ENCODE assay signal across 17 mouse cellular contexts in the genomic region with DNA sequence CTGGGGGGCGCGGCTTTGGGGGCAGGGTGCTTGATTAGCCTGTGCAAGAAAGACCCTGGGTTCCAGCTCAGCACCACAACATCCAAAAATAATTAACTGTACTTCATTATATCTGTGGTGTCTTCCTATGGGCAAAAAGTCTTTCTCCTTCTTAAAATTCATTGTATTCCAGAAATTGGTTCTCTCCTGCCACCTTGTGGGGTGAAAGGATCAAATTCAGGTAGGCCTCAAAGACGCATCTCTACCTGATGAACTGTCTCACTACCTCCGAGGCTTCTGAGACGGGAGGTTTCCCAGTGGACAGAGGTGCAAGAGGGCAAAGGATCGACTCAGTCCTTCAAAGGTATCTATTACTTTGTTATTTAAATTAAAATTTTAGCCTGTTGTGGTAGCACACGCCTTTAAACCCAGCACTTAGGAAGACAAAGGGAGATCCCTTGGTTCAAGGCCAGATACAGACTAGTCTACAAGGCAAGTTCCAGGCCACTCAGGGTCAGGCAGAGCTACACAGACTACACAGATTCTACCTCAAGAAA. TPM values are rescaled to one million over a fixed set of nuclear protein-coding genes. Genes with fewer than 3 reads are reported as not detected.
A peak's percentile ranks its signal among the peaks of the same experiment; 100 is the strongest.
DNase-seq lines count a peak whose midpoint lies in the region; ATAC-seq and TF ChIP-seq lines count a peak whose summit lies in the region.
"Had no signal": no experiment of that assay in that cellular context is flagged by ENCODE, and none has a peak within 500 bp of the region (broad histone marks: within the 10 kb centered on the region; RNA-seq: fewer than 3 reads in every experiment).

No protein-coding gene starts in this region.

- peaks cover 47% of the 10 kb centered on the region for H3K36me3 ChIP-seq in limb, embryonic 13.5 days
- H3K36me3 ChIP-seq in limb, embryonic 10.5 days = peaks cover 67% of the 10 kb centered on the region
- H3K36me3 ChIP-seq in MEL (ENCODE audit: control insufficient read depth in 1 of 2, insufficient read depth in 2 of 2, low read length in 2 of 2) = 0 out of 4 replicates have a peak, but pooled peaks cover 0 to 3% of the 10 kb centered on the region in 2 experiments
- H3K36me3 ChIP-seq in midbrain, embryonic 15.5 days (replicated peaks) = no peaks in the 10 kb centered on the region; the same call in 1 of the 2 replicates

- TF ChIP-seq CTCF in gastrocnemius, adult 2 months (IDR thresholded peaks at IDR 0.05) = peak; percentile 35; the same call in 1 of the 2 replicates
- TF ChIP-seq CTCF in MEL (IDR thresholded peaks at IDR 0.05 in 2 of 3, conservative IDR thresholded peaks at IDR 0.05 in 1 of 3; ENCODE audit: control insufficient read depth in 1 of 3, insufficient read depth in 1 of 3, low read depth in 2 of 3, low read length in 3 of 3, poor library complexity in 1 of 3, severe bottlenecking in 1 of 3) = peak in 1 of 3 experiments; percentile 26; a peak in 2 of 6 replicates

- H3K4me3 ChIP-seq in gastrocnemius, adult 2 months = no peak overlapping the region
- H3K4me3 ChIP-seq in limb, embryonic 13.5 days = no peak overlapping the region
- H3K4me3 ChIP-seq in limb, embryonic 10.5 days = no peak overlapping the region
- H3K4me3 ChIP-seq in MEL (ENCODE audit: control insufficient read depth in 1 of 2, insufficient read depth in 1 of 2, low read depth in 2 of 2, low read length in 2 of 2) = no peak overlapping the region
- 0 out of 2 replicates have a peak overlapping the region, but pooled peaks have one; percentile 6 for H3K4me3 ChIP-seq in midbrain, embryonic 15.5 days
- H3K4me3 ChIP-seq: liver, embryonic 15.5 days had no signal

- no peak for TF ChIP-seq POLR2A in MEL (IDR thresholded peaks at IDR 0.05; ENCODE audit: control insufficient read depth in 1 of 2, insufficient read depth in 1 of 2, low read depth in 1 of 2, low read length in 2 of 2, poor library complexity in 1 of 2)

- ATAC-seq in limb, embryonic 13.5 days (ENCODE audit: low FRiP score, low read depth) = no peak
- ATAC-seq in midbrain, embryonic 15.5 days (replicated peaks) = no peak
- ATAC-seq: forebrain, embryonic 14.5 days had no signal

- H3K9ac ChIP-seq in limb, embryonic 13.5 days = 0 out of 2 replicates have a peak overlapping the region, but pooled peaks have one; percentile 25
- H3K9ac ChIP-seq in MEL (ENCODE audit: control insufficient read depth, low read depth, low read length, poor library complexity, severe bottlenecking) = no peak overlapping the region
- no peak overlapping the region for H3K9ac ChIP-seq in midbrain, embryonic 15.5 days
- H3K9ac ChIP-seq: liver, embryonic 15.5 days had no signal

- no peak overlapping the region for H3K4me2 ChIP-seq in limb, embryonic 13.5 days (replicated peaks)
- peak overlapping the region; percentile 84 for H3K4me2 ChIP-seq in midbrain, embryonic 15.5 days
- H3K4me2 ChIP-seq: liver, embryonic 15.5 days had no signal

- no peaks in the 10 kb centered on the region for H3K27me3 ChIP-seq in limb, embryonic 13.5 days
- no peaks in the 10 kb centered on the region for H3K27me3 ChIP-seq in limb, embryonic 10.5 days (ENCODE audit: low read depth, poor library complexity, severe bottlenecking)
- no peaks in the 10 kb centered on the region for H3K27me3 ChIP-seq in MEL (ENCODE audit: control insufficient read depth in 1 of 2, insufficient read depth in 2 of 2, low read length in 2 of 2)
- H3K27me3 ChIP-seq in midbrain, embryonic 15.5 days (replicated peaks) = no peaks in the 10 kb centered on the region
- H3K27me3 ChIP-seq: liver, embryonic 15.5 days had no signal

- no peaks in the 10 kb centered on the region for H3K9me3 ChIP-seq in limb, embryonic 13.5 days
- H3K9me3 ChIP-seq in limb, embryonic 10.5 days (replicated peaks) = no peaks in the 10 kb centered on the region
- H3K9me3 ChIP-seq in MEL (replicated peaks; ENCODE audit: insufficient read depth, low read length) = no peaks in the 10 kb centered on the region
- H3K9me3 ChIP-seq in midbrain, embryonic 15.5 days = no peaks in the 10 kb centered on the region
- H3K9me3 ChIP-seq: liver, embryonic 15.5 days had no signal

- H3K79me2 ChIP-seq in MEL (ENCODE audit: control insufficient read depth, insufficient read depth, low read length, poor library complexity) = peaks cover 39% of the 10 kb centered on the region

- H3K4me1 ChIP-seq in limb, embryonic 13.5 days = peaks cover 40% of the 10 kb centered on the region
- H3K4me1 ChIP-seq in limb, embryonic 10.5 days = peaks cover 22% of the 10 kb centered on the region
- H3K4me1 ChIP-seq in MEL (ENCODE audit: control insufficient read depth in 1 of 2, insufficient read depth in 2 of 2, low read length in 2 of 2) = peaks cover 3 to 7% of the 10 kb centered on the region in 2 experiments; a peak in 2 of 4 replicates
- peaks cover 73% of the 10 kb centered on the region for H3K4me1 ChIP-seq in midbrain, embryonic 15.5 days

- DNase-seq in gastrocnemius, adult 2 months = peak; percentile 9
- no peak for DNase-seq in gastrocnemius, postnatal 4 days (ENCODE audit: low spot score in 2 of 2)
- no peak for DNase-seq in limb, embryonic 10.5 days (ENCODE audit: low spot score)
- no peak for DNase-seq in MEL (ENCODE audit: low read depth, low spot score)
- no peak for DNase-seq in left cerebral cortex, postnatal 4 days
- DNase-seq in lung, postnatal 25 days (ENCODE audit: low spot score) = no peak
- DNase-seq: cerebellum, adult 9-10 months; gastrocnemius, postnatal 25 days; heart, postnatal 14 days; kidney, postnatal 10 days had no signal

- 86% methylated on average over 7 of the region's 7 CpGs for WGBS in limb, embryonic 13.5 days
- 89% methylated on average over 7 of the region's 7 CpGs for WGBS in limb, embryonic 10.5 days
- 74% methylated on average over 7 of the region's 7 CpGs for WGBS in midbrain, embryonic 15.5 days

- TF ChIP-seq EP300 in MEL (IDR thresholded peaks at IDR 0.05; ENCODE audit: low read depth in 1 of 2, low read length in 2 of 2) = no peak

- peak; percentile 8 for TF ChIP-seq RAD21 in MEL (IDR thresholded peaks at IDR 0.05; ENCODE audit: low read depth, low read length)

- H3K27ac ChIP-seq in gastrocnemius, adult 2 months = no peak overlapping the region
- no peak overlapping the region for H3K27ac ChIP-seq in limb, embryonic 13.5 days
- no peak overlapping the region for H3K27ac ChIP-seq in limb, embryonic 10.5 days
- no peak overlapping the region for H3K27ac ChIP-seq in MEL (ENCODE audit: control insufficient read depth, low read depth, low read length)
- H3K27ac ChIP-seq in midbrain, embryonic 15.5 days = no peak overlapping the region
- H3K27ac ChIP-seq: liver, embryonic 15.5 days had no signal

- intact Hi-C loops in gastrocnemius, adult 2 months (cut with DNase I) = no loop called here
- intact Hi-C loops in left cerebral cortex, postnatal 4 days (cut with DNase I) = no loop called here

TF ChIP-seq in MEL, 35 proteins besides CTCF, POLR2A, EP300 and RAD21 (continues in another document):
- TF ChIP-seq JUND (IDR thresholded peaks at IDR 0.05; ENCODE audit: low read depth, low read length) (no peak), GABPA (IDR thresholded peaks at IDR 0.05; ENCODE audit: low read depth, low read length) (no peak), ETS1 (IDR thresholded peaks at IDR 0.05; ENCODE audit: low read depth, low read length) (no peak), HCFC1 (IDR thresholded peaks at IDR 0.05; ENCODE audit: low read depth, low read length) (no peak)

RNA-seq across cellular contexts. Expression of a gene that starts 17.2 kb away (rescaled TPM):
- total RNA-seq in gastrocnemius, adult 2 months (2021) = 100 to 1,000 TPM; 416 to 566 TPM
- total RNA-seq in gastrocnemius, postnatal 4 days (2021) = 100 to 1,000 TPM; 276 to 303 TPM
- 578 and 605 TPM in 2 replicates for polyA plus RNA-seq in limb, embryonic 13.5 days (2015; fragmentation: Nextera tagmentation; extraction: Ambion mirVana)
- polyA plus RNA-seq in limb, embryonic 10.5 days (2016; fragmentation: Nextera tagmentation; extraction: Ambion mirVana) = 684 and 695 TPM in 2 replicates
- total RNA-seq in MEL (2012; rRNA removed) = 74.2 and 78.0 TPM in 2 replicates
- polyA plus RNA-seq in MEL (2012; ENCODE audit: insufficient read depth in 1 of 2, insufficient read length in 2 of 2, low read depth in 1 of 2, low replicate concordance in 2 of 2, missing spikeins in 1 of 2) = 100 to 1,000 TPM in 1 of 2 experiments, not detected in 1; 229 TPM
- polyA plus RNA-seq in midbrain, embryonic 15.5 days (2015; fragmentation: Nextera tagmentation; extraction: Ambion mirVana) = 1,118 and 1,124 TPM in 2 replicates
- 100 to 1,000 TPM; 610 to 661 TPM for total RNA-seq in left cerebral cortex, postnatal 4 days (2021)

RNA-seq across cellular contexts. Expression of a gene that starts 17.4 kb away (rescaled TPM):
- 10 to 100 TPM in 1 of 2 experiments, 1 to 10 TPM in 1; 3.6 to 11.8 TPM for total RNA-seq in gastrocnemius, adult 2 months (2021)
- 10 to 100 TPM; 17.7 to 20.6 TPM for total RNA-seq in gastrocnemius, postnatal 4 days (2021)
- polyA plus RNA-seq in limb, embryonic 13.5 days (2015; fragmentation: Nextera tagmentation; extraction: Ambion mirVana) = 67.0 and 72.5 TPM in 2 replicates
- polyA plus RNA-seq in limb, embryonic 10.5 days (2016; fragmentation: Nextera tagmentation; extraction: Ambion mirVana) = 78.0 and 89.8 TPM in 2 replicates
- 38.2 and 43.2 TPM in 2 replicates for total RNA-seq in MEL (2012; rRNA removed)
- polyA plus RNA-seq in MEL (2012; ENCODE audit: insufficient read depth in 1 of 2, insufficient read length in 2 of 2, low read depth in 1 of 2, low replicate concordance in 2 of 2, missing spikeins in 1 of 2) = 10 to 100 TPM in 1 of 2 experiments, not detected in 1; 56.6 TPM
- polyA plus RNA-seq in midbrain, embryonic 15.5 days (2015; fragmentation: Nextera tagmentation; extraction: Ambion mirVana) = 65.2 and 65.5 TPM in 2 replicates
- total RNA-seq in left cerebral cortex, postnatal 4 days (2021) = 10 to 100 TPM; 35.3 to 35.9 TPM

RNA-seq across cellular contexts. Expression of a gene that starts 24.1 kb away (rescaled TPM):
- 100 to 1,000 TPM; 282 to 397 TPM for total RNA-seq in gastrocnemius, adult 2 months (2021)
- total RNA-seq in gastrocnemius, postnatal 4 days (2021) = 100 to 1,000 TPM; 366 to 378 TPM
- 282 and 290 TPM in 2 replicates for polyA plus RNA-seq in limb, embryonic 13.5 days (2015; fragmentation: Nextera tagmentation; extraction: Ambion mirVana)
- polyA plus RNA-seq in limb, embryonic 10.5 days (2016; fragmentation: Nextera tagmentation; extraction: Ambion mirVana) = 316 and 317 TPM in 2 replicates
- total RNA-seq in MEL (2012; rRNA removed) = 306 and 311 TPM in 2 replicates
- 100 to 1,000 TPM in 1 of 2 experiments, not detected in 1; 194 TPM for polyA plus RNA-seq in MEL (2012; ENCODE audit: insufficient read depth in 1 of 2, insufficient read length in 2 of 2, low read depth in 1 of 2, low replicate concordance in 2 of 2, missing spikeins in 1 of 2)
- 336 and 348 TPM in 2 replicates for polyA plus RNA-seq in midbrain, embryonic 15.5 days (2015; fragmentation: Nextera tagmentation; extraction: Ambion mirVana)
- total RNA-seq in left cerebral cortex, postnatal 4 days (2021) = 100 to 1,000 TPM; 120 to 136 TPM

RNA-seq across cellular contexts. Expression of a gene that starts 55.0 kb away (rescaled TPM):
- not detected for total RNA-seq in gastrocnemius, adult 2 months (2021)
- not detected for total RNA-seq in gastrocnemius, postnatal 4 days (2021)
- not detected in 2 replicates for polyA plus RNA-seq in limb, embryonic 13.5 days (2015; fragmentation: Nextera tagmentation; extraction: Ambion mirVana)
- not detected in 2 replicates for polyA plus RNA-seq in limb, embryonic 10.5 days (2016; fragmentation: Nextera tagmentation; extraction: Ambion mirVana)
- total RNA-seq in MEL (2012; rRNA removed) = not detected in 2 replicates
- polyA plus RNA-seq in MEL (2012; ENCODE audit: insufficient read depth in 1 of 2, insufficient read length in 2 of 2, low read depth in 1 of 2, low replicate concordance in 2 of 2, missing spikeins in 1 of 2) = under 1 TPM in 1 of 2 experiments, not detected in 1; 0.26 TPM
- polyA plus RNA-seq in midbrain, embryonic 15.5 days (2015; fragmentation: Nextera tagmentation; extraction: Ambion mirVana) = not detected in 2 replicates
- total RNA-seq in left cerebral cortex, postnatal 4 days (2021) = not detected
- total RNA-seq: adrenal gland, postnatal 4 days; gastrocnemius, postnatal 25 days; heart, postnatal 14 days had no signal
- polyA plus RNA-seq: embryonic facial prominence, embryonic 11.5 days; forebrain, embryonic 14.5 days; liver, embryonic 15.5 days; stomach, embryonic 16.5 days had no signal
